Mouse (Mus musculus) limb, embryonic 12.5 days (tissue): ENCODE data around the gene Usp49. TPM values are rescaled to one million over a fixed set of nuclear protein-coding genes. Genes with fewer than 3 reads are reported as not detected.
A peak's percentile ranks its signal among the peaks of the same experiment; 100 is the strongest.
"Not testable (repeated sequence)": the region's sequence is repeated elsewhere in the genome, so short reads cannot be mapped to it uniquely, and the experiment has no call there.

Experiments used
- ATAC-seq: fragments of 200-750 bp; cut with Nextera tagmentation; 2 replicates; pipeline ENCODE4 v1.8.0; 2017; ENCODE audit warnings: low read depth, moderate TSS enrichment; ENCODE audit not compliant: insufficient number of reproducible peaks, insufficient read depth, low FRiP score, low TSS enrichment
- H3K27ac ChIP-seq: fragments of 300-500 bp; sonication (generic); 2 replicates; pipeline ENCODE4 v1.5.1; 2016; ENCODE audit warnings: mild to moderate bottlenecking, moderate library complexity
- H3K27me3 ChIP-seq: fragments of 300-500 bp; sonication (generic); 2 replicates; pipeline ENCODE4 v1.6.1; 2016; ENCODE audit warnings: mild to moderate bottlenecking, moderate library complexity
- H3K36me3 ChIP-seq: fragments of 300-500 bp; sonication (generic); 2 replicates; pipeline ENCODE4 v1.6.1; 2016; ENCODE audit warnings: mild to moderate bottlenecking, moderate library complexity
- H3K4me1 ChIP-seq: fragments of 300-500 bp; sonication (generic); replicated peaks from 2 replicates; pipeline ENCODE4 v1.6.1; 2016
- H3K4me2 ChIP-seq: fragments of 300-500 bp; sonication (generic); 2 replicates; pipeline ENCODE4 v1.6.1; 2016; ENCODE audit warnings: mild to moderate bottlenecking, moderate library complexity
- H3K4me3 ChIP-seq: fragments of 300-500 bp; sonication (generic); replicated peaks from 2 replicates; pipeline ENCODE4 v1.5.1; 2016; ENCODE audit warnings: mild to moderate bottlenecking
- H3K9ac ChIP-seq: fragments of 300-500 bp; sonication (generic); replicated peaks from 2 replicates; pipeline ENCODE4 v1.6.1; 2016; ENCODE audit warnings: mild to moderate bottlenecking, moderate library complexity
- H3K9me3 ChIP-seq: fragments of 300-500 bp; sonication (generic); 2 replicates; pipeline ENCODE4 v1.6.1; 2016; ENCODE audit warnings: mild to moderate bottlenecking, moderate library complexity
- whole genome bisulfite sequencing: fragments of 180-500 bp; shearing (Covaris S2); methylation state at CpG from one replicate; pipeline ENCODE4 v1.1.7; 2016; 5-methylcytosine and 5-hydroxymethylcytosine counted together
- polyA plus RNA-seq: library from polyadenylated mRNA; unstranded; fragments of >200 nt; fragmentation: Nextera tagmentation; extraction: Ambion mirVana; gene quantifications from 2 replicates; pipeline ENCODE4 v1.2.1, GENCODE M21; 2016

Usp49 gene
- polyA plus RNA-seq, 1 experiment from 2014 or later, result 8.9 TPM

- H3K27ac ChIP-seq, result peak within 1 kb of the TSS; percentile 67
- under 1% methylated on average over 59 of the region's 59 CpGs for WGBS
- peak within 1 kb of the TSS; percentile 82 for H3K4me3 ChIP-seq
- no peaks in the 10 kb centered on the region for H3K27me3 ChIP-seq
- peak; percentile 94 for ATAC-seq
- peak within 1 kb of the TSS; percentile 71 for H3K9ac ChIP-seq
- peaks cover 61% of the 10 kb centered on the region for H3K36me3 ChIP-seq
- H3K9me3 ChIP-seq, result no peaks in the 10 kb centered on the region
- peaks cover 21% of the 10 kb centered on the region for H3K4me1 ChIP-seq
- peak within 1 kb of the TSS; percentile 92 for H3K4me2 ChIP-seq
These were observed 19.4 kb upstream of the Usp49 start, which contains the start of the genes Bysl, Med20 and Gm20517 for GRCm38 (mm10) chr17:47610849-47611660. TSS of gene Bysl (minus strand) at chr17:47611492. TSS of gene Med20 (plus strand) at chr17:47611582. TSS of gene Gm20517 (plus strand) at chr17:47611589.

GRCm38 (mm10) chr17:47611661-47611982 lies 18.9 kb upstream of the Usp49 start:
- peak overlapping the region; percentile 92 for H3K4me2 ChIP-seq
- H3K36me3 ChIP-seq, result peaks cover 60% of the 10 kb centered on the region
- H3K4me3 ChIP-seq, result peak overlapping the region; percentile 82
- ATAC-seq, result no peak
- peak overlapping the region; percentile 71 for H3K9ac ChIP-seq
- no peaks in the 10 kb centered on the region for H3K9me3 ChIP-seq
- WGBS, result under 1% methylated on average over 13 of the region's 13 CpGs
- no peak overlapping the region for H3K27ac ChIP-seq
- H3K4me1 ChIP-seq, result peaks cover 21% of the 10 kb centered on the region
- H3K27me3 ChIP-seq, result no peaks in the 10 kb centered on the region

DNA sequence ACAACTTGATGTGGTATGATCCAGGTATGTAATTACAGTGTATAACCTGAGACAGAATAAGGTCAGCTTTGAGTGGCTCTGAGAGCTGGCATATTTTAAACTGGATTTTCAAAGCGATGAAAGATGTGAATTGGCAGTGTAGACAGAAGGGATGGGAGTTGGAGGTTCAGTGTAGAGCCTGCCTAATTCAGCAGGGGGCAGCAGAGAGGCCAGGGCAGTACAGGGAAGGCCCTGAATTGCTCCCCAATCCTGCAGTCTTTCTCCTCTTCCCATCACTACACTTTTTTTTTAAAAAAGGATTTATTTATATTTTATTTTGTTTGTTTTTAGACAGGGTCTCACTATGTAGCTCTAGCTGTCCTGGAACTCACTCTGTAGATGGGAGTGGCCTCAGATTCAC lies 16.5 kb upstream of the Usp49 start:
- no peak overlapping the region for H3K27ac ChIP-seq
- H3K4me1 ChIP-seq, result peaks cover 21% of the 10 kb centered on the region
- no peaks in the 10 kb centered on the region for H3K9me3 ChIP-seq
- H3K4me2 ChIP-seq, result no peak overlapping the region
- WGBS, result 76% methylated on average over 1 of the region's 1 CpGs
- H3K4me3 ChIP-seq, result no peak overlapping the region
- no peak for ATAC-seq
- H3K27me3 ChIP-seq, result no peaks in the 10 kb centered on the region
- peaks cover 57% of the 10 kb centered on the region for H3K36me3 ChIP-seq
- H3K9ac ChIP-seq, result no peak overlapping the region

DNA sequence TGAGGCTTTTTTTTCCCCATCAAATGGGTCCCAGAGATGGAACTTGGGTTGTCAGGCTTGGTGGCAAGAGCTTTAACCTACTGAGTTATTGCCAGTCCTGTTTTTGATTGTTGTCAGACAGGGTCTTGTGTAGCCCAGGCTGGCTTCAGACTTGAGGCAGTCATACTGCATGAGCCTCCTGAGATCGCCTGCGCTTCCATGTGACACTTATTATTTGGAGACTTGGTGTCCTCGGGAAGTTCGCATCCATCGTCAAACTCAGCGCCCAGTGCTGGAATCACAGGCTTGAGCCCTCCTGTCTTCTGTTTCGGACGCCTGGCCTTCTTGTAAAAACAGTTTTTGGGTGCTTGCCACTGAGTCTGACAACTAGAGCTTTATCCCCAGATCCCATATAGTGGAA lies 14.4 kb upstream of the Usp49 start:
- H3K27me3 ChIP-seq, result no peaks in the 10 kb centered on the region
- peaks cover 73% of the 10 kb centered on the region for H3K36me3 ChIP-seq
- H3K4me1 ChIP-seq, result peaks cover 11% of the 10 kb centered on the region
- H3K9me3 ChIP-seq, result no peaks in the 10 kb centered on the region
- H3K4me3 ChIP-seq, result no peak overlapping the region
- H3K9ac ChIP-seq, result no peak overlapping the region
- no peak overlapping the region for H3K27ac ChIP-seq
- H3K4me2 ChIP-seq, result no peak overlapping the region
- WGBS, result 93% methylated on average over 8 of the region's 8 CpGs
- ATAC-seq, result no peak

DNA sequence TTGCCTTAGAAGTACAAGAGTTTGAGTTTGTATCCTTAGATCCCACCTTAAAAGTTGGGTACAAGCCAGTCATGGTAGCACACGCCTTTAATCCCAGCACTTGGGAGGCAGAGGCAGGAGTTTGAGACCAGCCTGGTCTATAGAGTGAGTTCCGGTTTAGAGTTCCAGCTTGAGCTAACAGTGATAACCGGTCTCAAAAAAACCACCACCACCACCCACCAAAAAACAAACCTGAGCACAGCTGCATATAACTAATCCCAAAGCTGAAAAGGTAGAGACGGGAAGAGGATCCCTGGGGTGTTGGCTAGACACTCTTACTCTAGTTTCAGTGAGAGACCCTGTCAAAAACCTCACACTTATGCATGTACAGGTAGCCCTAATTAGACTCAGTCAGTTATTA lies 13.8 kb upstream of the Usp49 start:
- Histone ChIP-seq H3K4me2 (no peak overlapping the region), H3K27ac (no peak overlapping the region), H3K4me1 (peaks cover 11% of the 10 kb centered on the region), H3K9me3 (no peaks in the 10 kb centered on the region), H3K36me3 (peaks cover 79% of the 10 kb centered on the region), H3K4me3 (no peak overlapping the region), H3K27me3 (no peaks in the 10 kb centered on the region), H3K9ac (no peak overlapping the region)
- WGBS, result 93% methylated on average over 4 of the region's 4 CpGs
- ATAC-seq, result no peak

- H3K27ac ChIP-seq, result no peak overlapping the region
- no peaks in the 10 kb centered on the region for H3K27me3 ChIP-seq
- no peak overlapping the region for H3K9ac ChIP-seq
- ATAC-seq, result no peak
- no peak overlapping the region for H3K4me2 ChIP-seq
- H3K4me3 ChIP-seq, result no peak overlapping the region
- H3K4me1 ChIP-seq, result peaks cover 3% of the 10 kb centered on the region
- peaks cover 89% of the 10 kb centered on the region for H3K36me3 ChIP-seq
- H3K9me3 ChIP-seq, result no peaks in the 10 kb centered on the region
- whole genome bisulfite sequencing, result 91% methylated on average over 9 of the region's 9 CpGs
These were observed 12.7 kb upstream of the Usp49 start for GRCm38 (mm10) chr17:47617605-47618307.

DNA sequence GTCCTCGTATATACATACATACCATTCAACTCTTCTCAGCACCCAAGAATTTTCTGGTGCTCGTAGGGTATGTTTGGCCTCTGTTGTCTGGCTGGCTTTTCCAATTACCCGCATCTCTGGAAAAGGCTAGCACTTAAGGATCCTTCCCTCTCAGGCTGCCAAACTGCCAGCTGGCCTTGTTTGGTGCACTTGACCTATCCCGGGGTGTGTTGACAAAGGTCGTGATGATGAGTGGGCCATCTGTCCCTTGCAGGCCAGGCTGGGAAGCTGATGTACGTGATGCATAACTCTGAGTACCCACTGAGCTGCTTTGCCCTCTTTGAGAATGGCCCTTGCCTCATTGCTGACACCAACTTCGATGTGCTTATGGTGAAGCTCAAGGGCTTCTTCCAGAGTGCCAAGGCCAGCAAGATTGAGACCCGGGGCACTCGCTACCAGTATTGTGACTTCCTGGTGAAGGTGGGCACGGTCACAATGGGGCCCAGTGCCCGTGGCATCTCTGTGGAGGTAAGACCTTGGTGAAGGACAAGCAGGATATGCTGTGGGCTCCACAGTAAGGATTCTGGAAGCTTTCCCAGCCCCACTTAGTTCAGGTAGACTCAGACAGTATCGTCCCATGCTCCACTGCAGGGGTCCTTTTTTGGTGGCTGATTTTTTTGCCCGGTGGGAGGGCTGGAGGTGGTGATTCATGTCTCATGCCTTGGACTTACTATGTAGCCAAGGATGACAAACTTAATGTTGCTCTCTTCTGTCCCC lies 11.8 kb upstream of the Usp49 start:
- 94% methylated on average over 13 of the region's 13 CpGs for WGBS
- Histone ChIP-seq H3K36me3 (peaks cover 89% of the 10 kb centered on the region), H3K27me3 (no peaks in the 10 kb centered on the region), H3K9ac (no peak overlapping the region), H3K27ac (no peak overlapping the region), H3K4me3 (no peak overlapping the region), H3K4me1 (no peaks in the 10 kb centered on the region), H3K4me2 (no peak overlapping the region), H3K9me3 (no peaks in the 10 kb centered on the region)
- no peak for ATAC-seq

DNA sequence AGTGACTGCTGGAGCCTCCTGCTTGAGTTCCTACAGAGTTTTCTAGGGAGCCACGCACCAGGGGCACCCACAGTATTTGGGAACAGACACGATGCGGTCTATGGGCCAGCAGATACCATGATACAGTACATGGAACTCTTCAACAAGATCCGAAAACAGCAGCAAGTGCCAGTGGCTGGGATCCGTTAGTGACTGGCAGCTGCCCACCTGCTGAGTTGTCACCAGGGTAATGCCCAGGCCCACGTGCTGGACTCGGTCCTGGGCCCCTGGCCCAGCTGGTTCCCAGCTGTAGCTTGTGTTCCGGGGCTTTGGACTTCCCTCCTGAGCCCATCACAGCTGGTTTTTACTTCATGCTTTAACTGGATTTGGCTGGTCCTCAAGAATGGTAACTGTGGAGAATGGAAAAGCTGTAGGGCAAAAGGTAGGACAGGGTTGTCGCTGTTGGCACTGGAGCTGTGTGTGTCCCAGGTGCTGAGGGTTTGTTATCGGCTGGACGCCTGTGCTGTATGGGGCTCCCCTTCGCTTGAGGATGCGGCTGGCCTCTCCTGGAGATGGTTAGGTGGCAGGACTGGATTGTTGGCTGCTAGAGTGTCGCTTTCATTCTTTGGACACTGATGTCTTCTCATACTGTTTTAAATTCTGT lies 7.5 kb upstream of the Usp49 start:
- peaks cover 86% of the 10 kb centered on the region for H3K36me3 ChIP-seq
- H3K9me3 ChIP-seq, result 0 out of 2 replicates have a peak, but pooled peaks cover 6% of the 10 kb centered on the region
- H3K9ac ChIP-seq, result no peak overlapping the region
- 0 out of 2 replicates have a peak, but pooled peaks cover 3% of the 10 kb centered on the region for H3K4me1 ChIP-seq
- H3K4me2 ChIP-seq, result no peak overlapping the region
- H3K27me3 ChIP-seq, result no peaks in the 10 kb centered on the region
- H3K4me3 ChIP-seq, result no peak overlapping the region
- 92% methylated on average over 14 of the region's 14 CpGs for WGBS
- ATAC-seq, result no peak
- H3K27ac ChIP-seq, result no peak overlapping the region

- not testable (repeated sequence) for H3K4me1 ChIP-seq, H3K27ac ChIP-seq, H3K4me2 ChIP-seq, ATAC-seq, H3K9me3 ChIP-seq, H3K4me3 ChIP-seq, H3K9ac ChIP-seq, H3K27me3 ChIP-seq
- WGBS, result 95% methylated on average over 4 of the region's 5 CpGs
- H3K36me3 ChIP-seq, result peaks cover 72% of the 10 kb centered on the region
These were observed 5.9 kb upstream of the Usp49 start for GRCm38 (mm10) chr17:47624572-47624971.

DNA sequence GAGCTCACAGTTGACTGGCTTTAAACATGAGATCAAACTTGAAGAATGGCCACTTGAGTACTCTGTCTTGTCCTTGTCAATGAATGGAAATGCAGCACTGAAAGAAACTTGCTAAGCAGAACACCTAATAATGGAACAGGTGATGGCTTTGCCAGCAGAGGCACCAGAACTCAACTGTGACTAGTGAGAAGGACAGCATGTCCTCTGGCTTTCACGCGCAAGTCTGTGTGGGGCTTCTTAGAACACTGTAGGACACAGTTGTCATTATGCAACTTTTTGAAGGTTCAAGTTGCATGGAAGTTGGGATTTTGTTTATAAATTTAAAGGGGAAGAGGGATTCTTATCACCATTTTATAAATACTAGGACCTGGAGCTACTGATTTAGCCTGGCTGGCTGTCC lies 5.4 kb upstream of the Usp49 start:
- ATAC-seq, result no peak
- no peak overlapping the region for H3K4me3 ChIP-seq
- no peak overlapping the region for H3K27ac ChIP-seq
- H3K9me3 ChIP-seq, result 0 out of 2 replicates have a peak, but pooled peaks cover 6% of the 10 kb centered on the region
- peaks cover 9% of the 10 kb centered on the region; the same call in 1 of the 2 replicates for H3K4me1 ChIP-seq
- peaks cover 67% of the 10 kb centered on the region for H3K36me3 ChIP-seq
- H3K27me3 ChIP-seq, result no peaks in the 10 kb centered on the region
- no peak overlapping the region for H3K9ac ChIP-seq
- no peak overlapping the region for H3K4me2 ChIP-seq
- 95% methylated on average over 2 of the region's 2 CpGs for WGBS
